Mouse (Mus musculus): ENCODE results near the gene Ppl. TPM values are rescaled to one million over a fixed set of nuclear protein-coding genes. Genes with fewer than 3 reads are reported as not detected.
A peak's percentile ranks its signal among the peaks of the same experiment; 100 is the strongest.

Ppl gene
- polyA plus RNA-seq, 1 experiment from 2014 or later, result 1.1 TPM

GRCm38 (mm10) chr16:5113582-5113981 is 18.6 kb downstream of the Ppl start:
- H3K4me3 ChIP-seq (ENCODE audit: low read depth, low read length), result no peak overlapping the region
- H3K4me1 ChIP-seq (replicated peaks; ENCODE audit: control insufficient read depth, insufficient read depth, low read length), result no peaks in the 10 kb centered on the region
- no peak overlapping the region for H3K9ac ChIP-seq (ENCODE audit: low read depth, low read length)
- 0 out of 2 replicates have a peak, but pooled peaks cover 3% of the 10 kb centered on the region for H3K27me3 ChIP-seq (replicated peaks; ENCODE audit: control insufficient read depth, insufficient read depth, low read length)
- WGBS, result 61% methylated on average over 2 of the region's 2 CpGs
- DNase-seq (ENCODE audit: low spot score), result no peak
- no peaks in the 10 kb centered on the region for H3K36me3 ChIP-seq (ENCODE audit: control insufficient read depth, insufficient read depth, low read length)
- no peak overlapping the region for H3K27ac ChIP-seq (ENCODE audit: low read depth, low read length)
- H3K9me3 ChIP-seq (ENCODE audit: control insufficient read depth, low read length), result no peaks in the 10 kb centered on the region
- ATAC-seq (replicated peaks; ENCODE audit: low FRiP score), result no peak
- H3K4me2 ChIP-seq, result no peak overlapping the region

GRCm38 (mm10) chr16:5113002-5113550 is 19.1 kb downstream of the Ppl start:
- WGBS, result 72% methylated on average over 4 of the region's 4 CpGs
- H3K36me3 ChIP-seq (ENCODE audit: control insufficient read depth, insufficient read depth, low read length), result no peaks in the 10 kb centered on the region
- no peak for ATAC-seq (replicated peaks; ENCODE audit: low FRiP score)

GRCm38 (mm10) chr16:5111021-5111420 is 21.2 kb downstream of the Ppl start:
- Histone ChIP-seq H3K36me3 (ENCODE audit: control insufficient read depth, insufficient read depth, low read length) (no peaks in the 10 kb centered on the region), H3K27ac (ENCODE audit: low read depth, low read length) (no peak overlapping the region), H3K4me2 (no peak overlapping the region), H3K4me3 (ENCODE audit: low read depth, low read length) (no peak overlapping the region), H3K27me3 (replicated peaks; ENCODE audit: control insufficient read depth, insufficient read depth, low read length) (0 out of 2 replicates have a peak, but pooled peaks cover 3% of the 10 kb centered on the region), H3K9me3 (ENCODE audit: control insufficient read depth, low read length) (no peaks in the 10 kb centered on the region), H3K4me1 (replicated peaks; ENCODE audit: control insufficient read depth, insufficient read depth, low read length) (no peaks in the 10 kb centered on the region), H3K9ac (ENCODE audit: low read depth, low read length) (no peak overlapping the region)
- DNase-seq (ENCODE audit: low spot score) (no peak), ATAC-seq (replicated peaks; ENCODE audit: low FRiP score) (no peak)
- WGBS, result 75% methylated on average over 3 of the region's 3 CpGs

More at GRCm38 (mm10) chr16:5113002-5113550, 19.1 kb downstream of the Ppl start:
- H3K9ac ChIP-seq (ENCODE audit: low read depth, low read length), result no peak overlapping the region
- no peak overlapping the region for H3K27ac ChIP-seq (ENCODE audit: low read depth, low read length)
- H3K27me3 ChIP-seq (replicated peaks; ENCODE audit: control insufficient read depth, insufficient read depth, low read length), result 0 out of 2 replicates have a peak, but pooled peaks cover 3% of the 10 kb centered on the region
- DNase-seq (ENCODE audit: low spot score), result no peak
- H3K4me2 ChIP-seq, result no peak overlapping the region
- H3K4me3 ChIP-seq (ENCODE audit: low read depth, low read length), result no peak overlapping the region
- no peaks in the 10 kb centered on the region for H3K4me1 ChIP-seq (replicated peaks; ENCODE audit: control insufficient read depth, insufficient read depth, low read length)
- H3K9me3 ChIP-seq (ENCODE audit: control insufficient read depth, low read length), result no peaks in the 10 kb centered on the region

GRCm38 (mm10) chr16:5109877-5110276 is 22.3 kb downstream of the Ppl start:
- Histone ChIP-seq H3K9ac (ENCODE audit: low read depth, low read length) (no peak overlapping the region), H3K36me3 (ENCODE audit: control insufficient read depth, insufficient read depth, low read length) (no peaks in the 10 kb centered on the region), H3K9me3 (ENCODE audit: control insufficient read depth, low read length) (no peaks in the 10 kb centered on the region), H3K4me2 (no peak overlapping the region), H3K4me3 (ENCODE audit: low read depth, low read length) (no peak overlapping the region), H3K4me1 (replicated peaks; ENCODE audit: control insufficient read depth, insufficient read depth, low read length) (no peaks in the 10 kb centered on the region), H3K27ac (ENCODE audit: low read depth, low read length) (no peak overlapping the region), H3K27me3 (replicated peaks; ENCODE audit: control insufficient read depth, insufficient read depth, low read length) (no peaks in the 10 kb centered on the region)
- 70% methylated on average over 7 of the region's 7 CpGs for WGBS
- DNase-seq (ENCODE audit: low spot score) (no peak), ATAC-seq (replicated peaks; ENCODE audit: low FRiP score) (peak; percentile 64)

- H3K4me3 ChIP-seq (ENCODE audit: low read depth, low read length), result no peak overlapping the region
- no peaks in the 10 kb centered on the region for H3K27me3 ChIP-seq (replicated peaks; ENCODE audit: control insufficient read depth, insufficient read depth, low read length)
- H3K4me2 ChIP-seq, result no peak overlapping the region
- WGBS, result 78% methylated on average over 6 of the region's 6 CpGs
- no peaks in the 10 kb centered on the region for H3K36me3 ChIP-seq (ENCODE audit: control insufficient read depth, insufficient read depth, low read length)
- no peak overlapping the region for H3K9ac ChIP-seq (ENCODE audit: low read depth, low read length)
- DNase-seq (ENCODE audit: low spot score) (no peak), ATAC-seq (replicated peaks; ENCODE audit: low FRiP score) (no peak)
- no peaks in the 10 kb centered on the region for H3K9me3 ChIP-seq (ENCODE audit: control insufficient read depth, low read length)
- no peak overlapping the region for H3K27ac ChIP-seq (ENCODE audit: low read depth, low read length)
- H3K4me1 ChIP-seq (replicated peaks; ENCODE audit: control insufficient read depth, insufficient read depth, low read length), result no peaks in the 10 kb centered on the region
Observed at GRCm38 (mm10) chr16:5101000-5101399, 31.2 kb downstream of the Ppl start.

GRCm38 (mm10) chr16:5096504-5096903 is 35.7 kb downstream of the Ppl start:
- Histone ChIP-seq H3K4me3 (ENCODE audit: low read depth, low read length) (no peak overlapping the region), H3K4me1 (replicated peaks; ENCODE audit: control insufficient read depth, insufficient read depth, low read length) (no peaks in the 10 kb centered on the region), H3K27me3 (replicated peaks; ENCODE audit: control insufficient read depth, insufficient read depth, low read length) (no peaks in the 10 kb centered on the region), H3K36me3 (ENCODE audit: control insufficient read depth, insufficient read depth, low read length) (no peaks in the 10 kb centered on the region), H3K9me3 (ENCODE audit: control insufficient read depth, low read length) (no peaks in the 10 kb centered on the region), H3K9ac (ENCODE audit: low read depth, low read length) (no peak overlapping the region), H3K4me2 (no peak overlapping the region), H3K27ac (ENCODE audit: low read depth, low read length) (no peak overlapping the region)
- ATAC-seq (replicated peaks; ENCODE audit: low FRiP score) (no peak), DNase-seq (ENCODE audit: low spot score) (no peak)
- WGBS, result 77% methylated on average over 8 of the region's 8 CpGs

GRCm38 (mm10) chr16:5093285-5093684 is 38.9 kb downstream of the Ppl start:
- no peak for ATAC-seq (replicated peaks; ENCODE audit: low FRiP score)
- Histone ChIP-seq H3K27me3 (replicated peaks; ENCODE audit: control insufficient read depth, insufficient read depth, low read length) (no peaks in the 10 kb centered on the region), H3K9me3 (ENCODE audit: control insufficient read depth, low read length) (no peaks in the 10 kb centered on the region), H3K9ac (ENCODE audit: low read depth, low read length) (no peak overlapping the region), H3K27ac (ENCODE audit: low read depth, low read length) (no peak overlapping the region), H3K4me2 (no peak overlapping the region), H3K4me3 (ENCODE audit: low read depth, low read length) (no peak overlapping the region), H3K4me1 (replicated peaks; ENCODE audit: control insufficient read depth, insufficient read depth, low read length) (no peaks in the 10 kb centered on the region), H3K36me3 (ENCODE audit: control insufficient read depth, insufficient read depth, low read length) (no peaks in the 10 kb centered on the region)
- no peak for DNase-seq (ENCODE audit: low spot score)
- 91% methylated on average over 5 of the region's 5 CpGs for WGBS

GRCm38 (mm10) chr16:5089021-5089420 is 43.2 kb downstream of the Ppl start:
- H3K36me3 ChIP-seq (ENCODE audit: control insufficient read depth, insufficient read depth, low read length), result peaks cover 13% of the 10 kb centered on the region
- 61% methylated on average over 10 of the region's 10 CpGs for WGBS
- H3K27me3 ChIP-seq (replicated peaks; ENCODE audit: control insufficient read depth, insufficient read depth, low read length), result no peaks in the 10 kb centered on the region
- H3K9me3 ChIP-seq (ENCODE audit: control insufficient read depth, low read length), result no peaks in the 10 kb centered on the region
- DNase-seq (ENCODE audit: low spot score) (no peak), ATAC-seq (replicated peaks; ENCODE audit: low FRiP score) (no peak)
- H3K4me1 ChIP-seq (replicated peaks; ENCODE audit: control insufficient read depth, insufficient read depth, low read length), result no peaks in the 10 kb centered on the region
- H3K4me2 ChIP-seq, result no peak overlapping the region
- H3K9ac ChIP-seq (ENCODE audit: low read depth, low read length), result no peak overlapping the region
- no peak overlapping the region for H3K4me3 ChIP-seq (ENCODE audit: low read depth, low read length)
- no peak overlapping the region for H3K27ac ChIP-seq (ENCODE audit: low read depth, low read length)

- Histone ChIP-seq H3K4me2 (no peak overlapping the region), H3K9ac (ENCODE audit: low read depth, low read length) (no peak overlapping the region), H3K4me1 (replicated peaks; ENCODE audit: control insufficient read depth, insufficient read depth, low read length) (no peaks in the 10 kb centered on the region), H3K27me3 (replicated peaks; ENCODE audit: control insufficient read depth, insufficient read depth, low read length) (no peaks in the 10 kb centered on the region), H3K4me3 (ENCODE audit: low read depth, low read length) (no peak overlapping the region), H3K9me3 (ENCODE audit: control insufficient read depth, low read length) (no peaks in the 10 kb centered on the region), H3K36me3 (ENCODE audit: control insufficient read depth, insufficient read depth, low read length) (peaks cover 25% of the 10 kb centered on the region), H3K27ac (ENCODE audit: low read depth, low read length) (no peak overlapping the region)
- ATAC-seq (replicated peaks; ENCODE audit: low FRiP score) (no peak), DNase-seq (ENCODE audit: low spot score) (no peak)
- WGBS, result 94% methylated on average over 2 of the region's 2 CpGs
Observed at GRCm38 (mm10) chr16:5086179-5086578, 46.0 kb downstream of the Ppl start.

Data from liver, embryonic 11.5 days (tissue).